Mouse (Mus musculus): ENCODE measurements around the gene Entpd7.

DNA sequence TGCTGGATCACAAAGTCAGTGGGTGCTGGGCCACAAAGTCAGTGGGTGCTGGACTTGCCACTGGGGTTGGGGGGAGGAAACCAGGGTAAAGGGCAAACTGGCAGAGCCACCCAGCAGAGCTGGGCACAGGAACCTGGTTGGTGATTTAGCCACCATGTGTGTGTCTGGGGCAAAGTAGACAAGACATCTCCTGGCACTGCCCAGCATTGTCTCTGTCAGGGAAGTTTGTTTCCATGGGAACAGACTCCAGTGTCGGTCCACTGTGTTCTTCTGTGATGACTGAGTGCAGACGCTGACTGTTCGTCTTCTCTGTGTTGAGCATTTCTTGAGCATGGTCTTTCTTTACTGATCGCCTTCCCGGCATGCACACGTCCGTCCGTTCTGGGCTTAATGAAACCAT lies 19.8 kb downstream of the Entpd7 start:
- no peak for TF ChIP-seq CTCF (IDR thresholded peaks at IDR 0.05; ENCODE audit: borderline replicate concordance, insufficient read depth, low read depth, low read length)
- no peak for TF ChIP-seq POLR2A (IDR thresholded peaks at IDR 0.05; ENCODE audit: borderline replicate concordance, insufficient read depth, low read length)
